Mouse (Mus musculus): ENCODE data around the gene Gm281. TPM values are rescaled to one million over a fixed set of nuclear protein-coding genes. Genes with fewer than 3 reads are reported as not detected.

Gm281 gene
- total and polyA plus RNA-seq, 3 experiments: not detected

DNA sequence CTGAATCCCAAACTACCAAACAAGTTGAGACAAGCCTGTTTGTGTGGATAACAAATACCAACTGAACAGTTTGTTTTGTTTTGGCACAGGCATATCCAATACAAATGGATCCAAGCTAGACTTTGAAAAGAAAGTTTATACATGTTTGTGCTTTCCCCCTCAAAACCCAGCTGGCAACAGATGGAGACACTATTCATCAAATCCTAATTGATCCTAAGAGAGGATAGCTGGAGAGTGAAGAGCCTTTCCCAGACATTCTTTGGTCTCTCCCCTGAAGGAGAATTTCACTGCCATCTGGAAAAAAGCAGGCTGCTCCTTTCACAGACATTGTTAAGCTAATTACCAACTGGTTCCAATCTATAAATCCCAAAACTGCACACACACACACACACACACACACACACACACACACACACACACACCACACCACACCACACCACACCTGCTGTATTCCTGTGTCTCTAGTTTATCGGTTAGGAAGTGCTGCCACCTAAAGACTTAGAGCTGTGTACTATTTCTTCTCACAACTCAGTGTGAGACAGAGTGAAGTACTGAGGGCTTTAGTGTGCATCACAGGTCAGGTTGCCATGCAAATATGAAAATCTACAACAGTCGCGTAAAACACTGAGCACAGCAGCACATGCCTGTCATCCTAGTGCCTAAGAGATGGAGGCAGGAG lies 101.3 kb downstream of the Gm281 start:
- DNase-seq: no peak

GRCm38 (mm10) chr14:13790446-13790845 lies 123.8 kb downstream of the Gm281 start:
- no peak for DNase-seq

- DNase-seq: no peak
Observed at GRCm38 (mm10) chr14:13790001-13790400, 124.3 kb downstream of the Gm281 start.

DNA sequence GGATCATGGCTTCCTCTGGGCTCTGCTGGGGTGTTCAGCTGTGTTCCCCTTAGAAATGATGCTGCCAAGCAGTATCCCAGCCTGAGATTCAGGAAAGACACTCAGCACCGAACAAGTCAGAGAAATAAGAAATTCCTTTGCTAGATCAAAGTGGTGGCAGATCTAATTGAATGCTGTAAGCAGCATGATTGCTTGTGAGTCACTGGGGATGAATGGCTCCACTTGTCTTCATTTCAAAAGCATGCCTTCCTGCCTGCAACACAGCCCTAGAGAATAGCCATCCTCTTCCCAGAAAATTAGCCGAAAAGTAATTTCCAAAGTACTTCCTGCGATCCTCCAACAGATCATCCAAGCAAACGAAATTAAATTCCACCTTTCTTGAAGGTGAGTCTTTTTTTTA lies 131.3 kb downstream of the Gm281 start:
- no peak for DNase-seq

- no peak for DNase-seq
Observed at GRCm38 (mm10) chr14:13778383-13778782, 135.9 kb downstream of the Gm281 start.

- no peak for DNase-seq
Observed at GRCm38 (mm10) chr14:13771163-13771562, 143.1 kb downstream of the Gm281 start.

DNA sequence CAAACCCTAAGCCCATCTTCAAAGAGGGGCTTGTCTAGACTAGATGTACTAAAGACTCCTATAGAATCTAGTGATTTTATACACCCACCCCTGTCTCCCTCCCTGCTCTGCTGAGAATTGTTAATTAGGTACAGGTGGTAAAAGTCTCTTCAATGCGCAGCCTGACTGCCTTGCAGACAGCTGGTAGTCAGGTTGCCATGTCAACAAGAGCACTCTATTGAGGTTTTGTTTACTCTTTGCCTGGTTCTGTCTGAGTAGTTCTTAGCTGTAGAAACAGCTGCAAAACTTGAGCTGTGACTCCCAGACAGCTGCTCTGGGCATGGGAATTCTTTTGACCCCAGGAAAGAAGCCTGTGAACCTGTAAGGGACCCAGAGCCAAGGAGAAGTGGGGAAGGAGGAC lies 143.6 kb downstream of the Gm281 start:
- DNase-seq: no peak

Small RNA genes lying within 50 kb of the gene (microRNA-seq; reads per million reads assigned to microRNA genes)
- gene Gm27506: 0 reads per million in 2 experiments

Other genes starting within 250 kb of the Gm281 start
- not detected for gene Sntn, start 243.6 kb downstream of the Gm281 start, total RNA-seq (2021)
- gene Sntn, start 243.6 kb downstream of the Gm281 start, polyA plus RNA-seq (2012; rRNA removed): not detected in 2 replicates
- 10 to 100 TPM; 17.1 to 31.0 TPM for gene Atxn7, start 47.0 kb upstream of the Gm281 start, total RNA-seq (2021)
- 17.7 and 24.1 TPM in 2 replicates for gene Atxn7, start 47.0 kb upstream of the Gm281 start, polyA plus RNA-seq (2012; rRNA removed)
- gene Thoc7, start 47.4 kb upstream of the Gm281 start, total RNA-seq (2021): 10 to 100 TPM; 86.7 to 96.8 TPM
- gene Thoc7, start 47.4 kb upstream of the Gm281 start, polyA plus RNA-seq (2012; rRNA removed): 4.3 and 7.3 TPM in 2 replicates
- 100 to 1,000 TPM; 103 to 123 TPM for gene Psmd6, start 206.5 kb upstream of the Gm281 start, total RNA-seq (2021)
- 37.3 and 38.1 TPM in 2 replicates for gene Psmd6, start 206.5 kb upstream of the Gm281 start, polyA plus RNA-seq (2012; rRNA removed)

Measured in adrenal gland, adult 2 months (tissue).